Mouse (Mus musculus) embryonic facial prominence, embryonic 11.5 days (tissue): Measurements from ENCODE around the gene Clcn7. TPM values are rescaled to one million over a fixed set of nuclear protein-coding genes. Genes with fewer than 3 reads are reported as not detected.
A peak's percentile ranks its signal among the peaks of the same experiment; 100 is the strongest.

Experiments
- ATAC-seq: fragments of 200-750 bp; cut with Nextera tagmentation; replicated peaks from 2 replicates; pipeline ENCODE4 v1.8.0; 2017; ENCODE audit warnings: low read depth; ENCODE audit not compliant: insufficient number of reproducible peaks, low FRiP score, low TSS enrichment
- DNase-seq: peaks from one replicate; pipeline ENCODE4 v3.0.0-alpha.2; 2015; ENCODE audit warnings: low spot score
- H3K27ac ChIP-seq: fragments of 300-500 bp; sonication (generic); replicated peaks from 2 replicates; pipeline ENCODE4 v1.5.1; 2014; ENCODE audit warnings: mild to moderate bottlenecking, low read depth, low read length, control low read depth
- H3K27me3 ChIP-seq: fragments of 300-500 bp; sonication (generic); 2 replicates; pipeline ENCODE4 v1.6.1; 2014; ENCODE audit warnings: mild to moderate bottlenecking, low read length, moderate library complexity, mixed read lengths; ENCODE audit not compliant: control insufficient read depth, insufficient read depth
- H3K36me3 ChIP-seq: fragments of 300-500 bp; sonication (generic); replicated peaks from 2 replicates; pipeline ENCODE4 v1.6.1; 2014; ENCODE audit warnings: low read depth, mild to moderate bottlenecking, low read length, moderate library complexity, mixed read lengths; ENCODE audit not compliant: control insufficient read depth, insufficient read depth
- H3K4me1 ChIP-seq: fragments of 300-500 bp; sonication (generic); 2 replicates; pipeline ENCODE4 v1.6.1; 2014; ENCODE audit warnings: low read length, mixed read lengths; ENCODE audit not compliant: control insufficient read depth, insufficient read depth
- H3K4me2 ChIP-seq: fragments of 300-500 bp; sonication (generic); 2 replicates; pipeline ENCODE4 v1.6.1; 2014; ENCODE audit warnings: low read depth, mild to moderate bottlenecking, control low read depth, low read length, moderate library complexity
- H3K4me3 ChIP-seq: fragments of 300-500 bp; sonication (generic); 2 replicates; pipeline ENCODE4 v1.5.1; 2014; ENCODE audit warnings: low read depth, low read length, control low read depth
- H3K9ac ChIP-seq: fragments of 300-500 bp; sonication (generic); replicated peaks from 2 replicates; pipeline ENCODE4 v1.6.1; 2014; ENCODE audit warnings: mild to moderate bottlenecking, control low read depth, low read length
- H3K9me3 ChIP-seq: fragments of 300-500 bp; sonication (generic); replicated peaks from 2 replicates; pipeline ENCODE4 v1.6.1; 2016; ENCODE audit warnings: mild to moderate bottlenecking, low read length, inconsistent platforms, mixed read lengths; ENCODE audit not compliant: control insufficient read depth
- WGBS: fragments of 180-500 bp; shearing (Covaris S2); extraction: QIAGEN DNeasy Blood & Tissue Kit; methylation state at CpG from one replicate; pipeline ENCODE4 v1.1.7; 2014; 5-methylcytosine and 5-hydroxymethylcytosine counted together
- polyA plus RNA-seq: library from polyadenylated mRNA; unstranded; fragments of >200 nt; fragmentation: Nextera tagmentation; extraction: Ambion mirVana; gene quantifications from 2 replicates; pipeline ENCODE4 v1.2.1, GENCODE M21; 2014

Clcn7 gene
- polyA plus RNA-seq, 1 experiment from 2014 or later: 21.6 TPM

DNA sequence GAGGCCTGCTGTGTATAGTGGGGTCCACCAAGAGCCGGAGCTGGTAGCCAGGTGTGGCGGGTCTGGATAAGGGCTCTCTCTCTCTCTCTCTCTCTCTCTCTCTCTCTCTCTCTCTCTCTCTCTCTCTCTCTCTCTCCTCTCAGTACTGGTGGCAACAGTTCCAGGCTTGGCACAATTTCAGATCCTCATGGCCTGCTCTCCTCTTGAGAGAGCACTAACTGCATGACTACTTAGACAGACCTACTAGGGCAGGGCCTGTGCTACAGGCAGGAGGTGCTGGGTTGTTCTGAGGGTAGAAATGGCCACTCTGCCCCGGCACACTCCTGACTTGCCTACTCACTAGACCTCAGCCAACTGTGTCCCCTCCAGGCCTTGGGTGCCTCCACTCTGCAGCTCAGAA is 39.4 kb downstream of the Clcn7 start:
- ATAC-seq: no peak
- Histone ChIP-seq H3K4me1 (no peaks in the 10 kb centered on the region), H3K36me3 (no peaks in the 10 kb centered on the region), H3K4me3 (no peak overlapping the region), H3K9me3 (no peaks in the 10 kb centered on the region), H3K27me3 (no peaks in the 10 kb centered on the region), H3K27ac (no peak overlapping the region), H3K9ac (no peak overlapping the region), H3K4me2 (no peak overlapping the region)
- DNase-seq: no peak
- WGBS: 96% methylated on average over 3 of the region's 3 CpGs

GRCm38 (mm10) chr17:25175411-25175810 is 42.2 kb downstream of the Clcn7 start, which contains the start of gene Gm38655:
Gm38655 (minus strand) TSS chr17:25175471.
- Histone ChIP-seq H3K27me3 (no peaks in the 10 kb centered on the region), H3K9me3 (no peaks in the 10 kb centered on the region), H3K36me3 (no peaks in the 10 kb centered on the region), H3K9ac (no peak within 1 kb of the TSS), H3K4me2 (no peak within 1 kb of the TSS), H3K4me1 (no peaks in the 10 kb centered on the region), H3K4me3 (no peak within 1 kb of the TSS), H3K27ac (no peak within 1 kb of the TSS)
- ATAC-seq (no peak), DNase-seq (no peak)
- WGBS: 64% methylated on average over 9 of the region's 9 CpGs

DNA sequence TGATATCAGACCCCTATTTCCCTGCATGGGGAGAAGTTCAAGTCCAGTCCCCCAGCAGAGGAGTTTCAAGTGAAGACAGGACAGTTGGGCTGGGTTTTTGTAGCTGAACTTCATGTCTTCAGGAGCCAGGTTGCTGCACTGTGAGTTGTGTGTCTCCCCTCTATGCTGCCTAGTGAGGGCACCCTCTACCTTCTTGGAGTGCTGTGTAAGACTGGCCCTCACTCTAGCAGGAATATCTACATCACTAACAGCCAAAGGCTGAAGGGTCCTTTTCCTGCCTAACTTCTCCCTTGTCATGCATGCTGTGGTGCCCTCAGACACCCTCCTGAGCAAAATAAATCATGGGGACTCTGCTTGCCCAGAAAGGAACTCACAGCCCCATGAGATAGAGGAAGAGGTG is 50.0 kb downstream of the Clcn7 start:
- Histone ChIP-seq H3K36me3 (no peaks in the 10 kb centered on the region), H3K27ac (no peak overlapping the region), H3K4me2 (no peak overlapping the region; the same call in 1 of the 2 replicates), H3K4me1 (no peaks in the 10 kb centered on the region), H3K9me3 (no peaks in the 10 kb centered on the region), H3K9ac (peak overlapping the region; percentile 87; the same call in 1 of the 2 replicates), H3K4me3 (no peak overlapping the region; the same call in 1 of the 2 replicates), H3K27me3 (no peaks in the 10 kb centered on the region)
- DNase-seq (no peak), ATAC-seq (no peak)

DNA sequence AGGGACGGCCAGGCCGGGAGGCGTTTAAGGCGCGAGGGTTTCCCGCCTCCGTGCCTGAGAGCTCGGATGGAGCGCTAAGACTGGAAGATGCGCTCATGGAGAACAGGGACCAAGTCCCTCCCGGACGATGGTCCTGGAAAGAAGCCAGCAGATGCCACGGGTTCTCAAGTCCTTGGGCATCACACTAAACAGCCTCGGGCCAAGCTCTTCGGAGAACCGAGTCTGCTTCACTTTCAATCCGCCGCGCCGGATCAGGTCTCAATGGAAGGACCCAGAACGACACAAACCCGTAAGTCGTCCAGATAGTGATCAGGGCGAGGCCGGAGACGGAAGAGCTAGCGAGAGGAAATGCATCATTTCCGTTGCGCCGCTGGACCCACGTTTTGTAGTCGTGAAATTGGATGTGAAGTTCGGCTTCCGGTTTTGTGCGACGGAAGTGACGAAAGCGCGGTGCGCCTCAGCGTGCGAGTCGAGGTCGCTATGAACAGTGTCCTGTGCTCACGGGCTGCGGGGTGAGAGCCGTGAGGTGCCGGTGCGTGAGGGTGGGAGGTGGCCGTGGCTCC is 51.0 kb downstream of the Clcn7 start, which contains the start of gene BC003965:
Gene BC003965 (plus strand): TSS at position 426 of the 563 bp plus-strand sequence.
- DNase-seq (peak; percentile 100), ATAC-seq (peak; percentile 73)
- WGBS: under 1% methylated on average over 50 of the region's 50 CpGs

GRCm38 (mm10) chr17:25184961-25185360 is 51.8 kb downstream of the Clcn7 start:
- ATAC-seq (no peak), DNase-seq (no peak)
- H3K9me3 ChIP-seq: no peaks in the 10 kb centered on the region
- H3K36me3 ChIP-seq: no peaks in the 10 kb centered on the region
- H3K27ac ChIP-seq: peak overlapping the region; percentile 43; the same call in 1 of the 2 replicates
- no peaks in the 10 kb centered on the region for H3K27me3 ChIP-seq
- H3K4me3 ChIP-seq: peak overlapping the region; percentile 90
- peak overlapping the region; percentile 72 for H3K9ac ChIP-seq
- no peaks in the 10 kb centered on the region for H3K4me1 ChIP-seq
- H3K4me2 ChIP-seq: peak overlapping the region; percentile 92
- 7% methylated on average over 17 of the region's 17 CpGs for WGBS

More for the DNA sequence above, 51.0 kb downstream of the Clcn7 start, which contains the start of gene BC003965:
- H3K4me1 ChIP-seq: no peaks in the 10 kb centered on the region
- peak within 1 kb of the TSS; percentile 81 for H3K27ac ChIP-seq
- H3K4me3 ChIP-seq: peak within 1 kb of the TSS; percentile 90
- peak within 1 kb of the TSS; percentile 87 for H3K9ac ChIP-seq
- no peaks in the 10 kb centered on the region for H3K27me3 ChIP-seq
- H3K9me3 ChIP-seq: no peaks in the 10 kb centered on the region
- H3K36me3 ChIP-seq: no peaks in the 10 kb centered on the region
- peak within 1 kb of the TSS; percentile 92 for H3K4me2 ChIP-seq

- peak overlapping the region; percentile 76 for H3K4me2 ChIP-seq
- no peak for ATAC-seq
- no peaks in the 10 kb centered on the region for H3K27me3 ChIP-seq
- peak overlapping the region; percentile 80 for H3K9ac ChIP-seq
- H3K4me1 ChIP-seq: no peaks in the 10 kb centered on the region
- DNase-seq: no peak
- no peaks in the 10 kb centered on the region for H3K36me3 ChIP-seq
- H3K4me3 ChIP-seq: peak overlapping the region; percentile 92
- WGBS: 7% methylated on average over 11 of the region's 11 CpGs
- no peaks in the 10 kb centered on the region for H3K9me3 ChIP-seq
- peak overlapping the region; percentile 60; the same call in 1 of the 2 replicates for H3K27ac ChIP-seq
Observed at GRCm38 (mm10) chr17:25187784-25188149, 54.6 kb downstream of the Clcn7 start.

- no peaks in the 10 kb centered on the region for H3K9me3 ChIP-seq
- H3K4me1 ChIP-seq: no peaks in the 10 kb centered on the region
- no peaks in the 10 kb centered on the region for H3K36me3 ChIP-seq
- H3K27ac ChIP-seq: peak within 1 kb of the TSS; percentile 60
- peak within 1 kb of the TSS; percentile 92 for H3K4me3 ChIP-seq
- no peaks in the 10 kb centered on the region for H3K27me3 ChIP-seq
- under 1% methylated on average over 60 of the region's 104 CpGs for WGBS
- peak within 1 kb of the TSS; percentile 76 for H3K4me2 ChIP-seq
- peak within 1 kb of the TSS; percentile 80 for H3K9ac ChIP-seq
- ATAC-seq (0 out of 2 replicates have a peak, but pooled peaks have one; percentile 45), DNase-seq (peak; percentile 74)
Observed at GRCm38 (mm10) chr17:25188150-25189031, 55.2 kb downstream of the Clcn7 start, which contains the start of gene Unkl. Unkl (plus strand) TSS chr17:25188397.

DNA sequence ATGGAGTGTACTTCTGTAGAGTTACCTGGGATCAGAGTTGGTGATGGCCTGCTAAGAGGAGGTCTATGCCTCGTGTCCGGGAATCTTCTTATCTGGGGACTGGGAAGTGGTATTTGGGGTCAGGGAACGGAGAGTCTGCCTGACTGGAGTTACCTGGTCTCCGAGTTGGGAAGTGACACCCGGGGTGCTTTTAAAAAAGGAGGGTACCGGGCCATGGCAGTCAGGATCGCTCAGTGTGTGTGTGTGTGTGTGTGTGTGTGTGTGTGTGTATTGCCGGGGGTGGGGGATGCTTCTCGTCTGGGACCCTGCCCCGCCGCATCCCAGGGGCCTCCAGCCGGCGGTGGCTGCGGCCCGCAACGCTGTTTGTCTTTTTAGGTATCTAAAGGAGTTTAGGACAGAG is 55.9 kb downstream of the Clcn7 start:
- H3K4me2 ChIP-seq: peak overlapping the region; percentile 76
- WGBS: 6% methylated on average over 16 of the region's 16 CpGs
- no peak overlapping the region for H3K27ac ChIP-seq
- ATAC-seq (no peak), DNase-seq (no peak)
- peak overlapping the region; percentile 92 for H3K4me3 ChIP-seq
- no peaks in the 10 kb centered on the region for H3K36me3 ChIP-seq
- H3K9me3 ChIP-seq: no peaks in the 10 kb centered on the region
- H3K27me3 ChIP-seq: no peaks in the 10 kb centered on the region
- H3K9ac ChIP-seq: peak overlapping the region; percentile 80
- no peaks in the 10 kb centered on the region for H3K4me1 ChIP-seq
